Mouse (Mus musculus): Measurements from ENCODE around the gene Rprd2. TPM values are rescaled to one million over a fixed set of nuclear protein-coding genes. Genes with fewer than 3 reads are reported as not detected.

Gene Rprd2
- total and polyA plus RNA-seq, 3 experiments = 12.1 to 47.7 (median 35.5) TPM

- H3K9ac ChIP-seq (ENCODE audit: low read depth, low read length) = no peak overlapping the region
- intact Hi-C loops (cut with DNase I) = no loop called here
- no peak overlapping the region for H3K27ac ChIP-seq
- H3K4me3 ChIP-seq = no peak overlapping the region
- H3K27me3 ChIP-seq (ENCODE audit: control insufficient read depth, insufficient read depth, low read length) = no peaks in the 10 kb centered on the region
- 66% methylated on average over 4 of the region's 4 CpGs for WGBS
- no peaks in the 10 kb centered on the region for H3K4me1 ChIP-seq (ENCODE audit: control insufficient read depth, insufficient read depth, low read length)
- H3K79me2 ChIP-seq (replicated peaks; ENCODE audit: control insufficient read depth, insufficient read depth, low read length) = no peaks in the 10 kb centered on the region
- TF ChIP-seq POLR2A (IDR thresholded peaks at IDR 0.05; ENCODE audit: insufficient read depth, low read depth, low read length) = no peak
- TF ChIP-seq EP300 (IDR thresholded peaks at IDR 0.05; ENCODE audit: insufficient read depth, low read depth, low read length) = no peak
- no peak for TF ChIP-seq CTCF (IDR thresholded peaks at IDR 0.05)
- H3K36me3 ChIP-seq (ENCODE audit: control insufficient read depth, insufficient read depth, low read length) = no peaks in the 10 kb centered on the region
- DNase-seq = no peak
These were observed 56.9 kb downstream of the Rprd2 start for GRCm38 (mm10) chr3:95761771-95762170.

GRCm38 (mm10) chr3:95760656-95761055 is 58.0 kb downstream of the Rprd2 start:
- intact Hi-C loops (cut with DNase I) = no loop called here
- TF ChIP-seq CTCF (IDR thresholded peaks at IDR 0.05) (no peak), EP300 (IDR thresholded peaks at IDR 0.05; ENCODE audit: insufficient read depth, low read depth, low read length) (no peak), POLR2A (IDR thresholded peaks at IDR 0.05; ENCODE audit: insufficient read depth, low read depth, low read length) (no peak)
- Histone ChIP-seq H3K27me3 (ENCODE audit: control insufficient read depth, insufficient read depth, low read length) (no peaks in the 10 kb centered on the region), H3K9ac (ENCODE audit: low read depth, low read length) (no peak overlapping the region), H3K4me3 (no peak overlapping the region), H3K36me3 (ENCODE audit: control insufficient read depth, insufficient read depth, low read length) (no peaks in the 10 kb centered on the region), H3K79me2 (replicated peaks; ENCODE audit: control insufficient read depth, insufficient read depth, low read length) (no peaks in the 10 kb centered on the region), H3K27ac (no peak overlapping the region), H3K4me1 (ENCODE audit: control insufficient read depth, insufficient read depth, low read length) (no peaks in the 10 kb centered on the region)
- no peak for DNase-seq

GRCm38 (mm10) chr3:95760106-95760505 is 58.6 kb downstream of the Rprd2 start, which contains the start of gene Tars2:
Gene Tars2 (minus strand): TSS chr3:95760206.
- Histone ChIP-seq H3K4me1 (ENCODE audit: control insufficient read depth, insufficient read depth, low read length) (no peaks in the 10 kb centered on the region), H3K27ac (no peak within 1 kb of the TSS), H3K4me3 (no peak within 1 kb of the TSS), H3K36me3 (ENCODE audit: control insufficient read depth, insufficient read depth, low read length) (no peaks in the 10 kb centered on the region), H3K9ac (ENCODE audit: low read depth, low read length) (no peak within 1 kb of the TSS), H3K27me3 (ENCODE audit: control insufficient read depth, insufficient read depth, low read length) (no peaks in the 10 kb centered on the region), H3K79me2 (replicated peaks; ENCODE audit: control insufficient read depth, insufficient read depth, low read length) (no peaks in the 10 kb centered on the region)
- 85% methylated on average over 6 of the region's 6 CpGs for WGBS
- TF ChIP-seq CTCF (IDR thresholded peaks at IDR 0.05) (no peak), POLR2A (IDR thresholded peaks at IDR 0.05; ENCODE audit: insufficient read depth, low read depth, low read length) (no peak), EP300 (IDR thresholded peaks at IDR 0.05; ENCODE audit: insufficient read depth, low read depth, low read length) (no peak)
- intact Hi-C loops (cut with DNase I) = no loop called here
- DNase-seq = no peak

- TF ChIP-seq POLR2A (IDR thresholded peaks at IDR 0.05; ENCODE audit: insufficient read depth, low read depth, low read length) = no peak
- no peak for TF ChIP-seq EP300 (IDR thresholded peaks at IDR 0.05; ENCODE audit: insufficient read depth, low read depth, low read length)
- TF ChIP-seq CTCF (IDR thresholded peaks at IDR 0.05) = no peak
- Histone ChIP-seq H3K9ac (ENCODE audit: low read depth, low read length) (no peak overlapping the region), H3K27ac (no peak overlapping the region), H3K79me2 (replicated peaks; ENCODE audit: control insufficient read depth, insufficient read depth, low read length) (no peaks in the 10 kb centered on the region), H3K4me3 (no peak overlapping the region), H3K27me3 (ENCODE audit: control insufficient read depth, insufficient read depth, low read length) (no peaks in the 10 kb centered on the region), H3K36me3 (ENCODE audit: control insufficient read depth, insufficient read depth, low read length) (no peaks in the 10 kb centered on the region), H3K4me1 (ENCODE audit: control insufficient read depth, insufficient read depth, low read length) (no peaks in the 10 kb centered on the region)
- DNase-seq = no peak
- intact Hi-C loops (cut with DNase I) = no loop called here
- 37% methylated on average over 9 of the region's 9 CpGs for WGBS
These were observed 60.0 kb downstream of the Rprd2 start for GRCm38 (mm10) chr3:95758467-95759218.

GRCm38 (mm10) chr3:95756808-95757207 is 61.9 kb downstream of the Rprd2 start:
- Histone ChIP-seq H3K27me3 (ENCODE audit: control insufficient read depth, insufficient read depth, low read length) (no peaks in the 10 kb centered on the region), H3K9ac (ENCODE audit: low read depth, low read length) (no peak overlapping the region), H3K4me3 (no peak overlapping the region), H3K36me3 (ENCODE audit: control insufficient read depth, insufficient read depth, low read length) (no peaks in the 10 kb centered on the region), H3K27ac (no peak overlapping the region), H3K4me1 (ENCODE audit: control insufficient read depth, insufficient read depth, low read length) (no peaks in the 10 kb centered on the region), H3K79me2 (replicated peaks; ENCODE audit: control insufficient read depth, insufficient read depth, low read length) (no peaks in the 10 kb centered on the region)
- no peak for DNase-seq
- intact Hi-C loops (cut with DNase I) = no loop called here
- TF ChIP-seq CTCF (IDR thresholded peaks at IDR 0.05) (no peak), EP300 (IDR thresholded peaks at IDR 0.05; ENCODE audit: insufficient read depth, low read depth, low read length) (no peak), POLR2A (IDR thresholded peaks at IDR 0.05; ENCODE audit: insufficient read depth, low read depth, low read length) (no peak)
- WGBS = 75% methylated on average over 2 of the region's 2 CpGs

All from heart, adult 2 months (tissue).